In the genomic region with DNA sequence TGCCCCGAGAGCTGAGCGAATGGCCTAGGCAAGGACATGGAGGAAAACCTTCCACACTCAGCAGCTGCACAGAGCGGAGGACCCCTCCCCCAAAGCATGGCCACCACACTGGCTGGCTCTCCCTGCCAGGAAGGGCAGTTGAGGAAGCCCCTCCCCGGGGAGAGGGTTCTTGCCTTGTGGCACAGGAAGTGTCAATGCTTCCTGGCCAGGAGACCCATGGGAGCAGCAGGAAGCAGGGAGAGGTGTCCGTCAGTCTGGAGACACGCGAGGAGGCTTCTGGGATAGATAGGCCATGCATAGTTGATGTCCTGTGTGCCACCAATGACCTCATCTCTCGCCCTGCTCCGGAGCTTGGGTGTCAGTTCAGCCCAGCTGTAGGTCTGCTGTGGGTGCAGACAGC, we compare ENCODE assay signal across 13 mouse cellular contexts. TPM values are rescaled to one million over a fixed set of nuclear protein-coding genes. Genes with fewer than 3 reads are reported as not detected.
DNase-seq lines count a peak whose midpoint lies in the region; ATAC-seq and TF ChIP-seq lines count a peak whose summit lies in the region.
"Had no signal": no experiment of that assay in that cellular context is flagged by ENCODE, and none has a peak within 500 bp of the region (broad histone marks: within the 10 kb centered on the region; RNA-seq: fewer than 3 reads in every experiment).

No protein-coding gene starts in this region.

- WGBS in hindbrain, postnatal 0 days, result 90% methylated on average over 9 of the region's 9 CpGs
- 91% methylated on average over 9 of the region's 9 CpGs for WGBS in hindbrain, embryonic 12.5 days

- no peak for DNase-seq in hindbrain, postnatal 0 days (ENCODE audit: low spot score)
- no peak for DNase-seq in testis, postnatal 14 days (ENCODE audit: low spot score)
- peak; percentile 41 for DNase-seq in kidney, postnatal 36 days
- no peak for DNase-seq in cerebellum, adult 18-20 months
- DNase-seq in embryo, embryonic 10 days (ENCODE audit: low spot score), result no peak
- DNase-seq: cerebellum, adult 9-11 months; layer of hippocampus, postnatal 36 days; midbrain, embryonic 14.5 days; thymus, postnatal 4 days had no signal

- H3K36me3 ChIP-seq in hindbrain, postnatal 0 days (ENCODE audit: insufficient read depth, low read length), result peaks cover 27% of the 10 kb centered on the region
- peaks cover 63% of the 10 kb centered on the region for H3K36me3 ChIP-seq in hindbrain, embryonic 12.5 days
- no peaks in the 10 kb centered on the region for H3K36me3 ChIP-seq in testis, adult 2 months (ENCODE audit: control insufficient read depth, insufficient read depth, low read length)

- no peaks in the 10 kb centered on the region for H3K27me3 ChIP-seq in hindbrain, postnatal 0 days (ENCODE audit: insufficient read depth, low read length)
- H3K27me3 ChIP-seq in hindbrain, embryonic 12.5 days, result no peaks in the 10 kb centered on the region
- H3K27me3 ChIP-seq in testis, adult 2 months (ENCODE audit: control insufficient read depth, insufficient read depth, low read length), result no peaks in the 10 kb centered on the region

- TF ChIP-seq CTCF in hindbrain, postnatal 0 days (IDR thresholded peaks at IDR 0.05; ENCODE audit: low read depth), result no peak
- no peak for TF ChIP-seq CTCF in testis, adult 2 months (IDR thresholded peaks at IDR 0.05; ENCODE audit: control insufficient read depth, insufficient read depth, insufficient replicate concordance, low read depth, low read length)

- no peak overlapping the region for H3K4me3 ChIP-seq in hindbrain, postnatal 0 days (ENCODE audit: low read length)
- H3K4me3 ChIP-seq in hindbrain, embryonic 12.5 days, result no peak overlapping the region
- peak overlapping the region; percentile 50 for H3K4me3 ChIP-seq in testis, adult 2 months (ENCODE audit: control insufficient read depth, low read depth, low read length)
- H3K4me3 ChIP-seq: forebrain, embryonic 10.5 days had no signal

- ATAC-seq in hindbrain, postnatal 0 days, result peak; percentile 29; the same call in 1 of the 2 replicates
- no peak for ATAC-seq in hindbrain, embryonic 12.5 days (ENCODE audit: low FRiP score)

- no peak for TF ChIP-seq POLR2A in testis, adult 2 months (IDR thresholded peaks at IDR 0.05; ENCODE audit: control insufficient read depth, low read depth, low read length)

- H3K9ac ChIP-seq in hindbrain, postnatal 0 days (replicated peaks; ENCODE audit: low read length), result no peak overlapping the region
- H3K9ac ChIP-seq in hindbrain, embryonic 12.5 days, result no peak overlapping the region

- H3K27ac ChIP-seq in hindbrain, postnatal 0 days, result no peak overlapping the region
- no peak overlapping the region for H3K27ac ChIP-seq in hindbrain, embryonic 12.5 days
- H3K27ac ChIP-seq in testis, adult 2 months (ENCODE audit: control insufficient read depth, insufficient read depth, low read depth, low read length), result no peak overlapping the region
- H3K27ac ChIP-seq: forebrain, embryonic 10.5 days had no signal

- H3K4me1 ChIP-seq in hindbrain, postnatal 0 days (ENCODE audit: insufficient read depth, low read length), result no peaks in the 10 kb centered on the region
- no peaks in the 10 kb centered on the region for H3K4me1 ChIP-seq in hindbrain, embryonic 12.5 days
- peaks cover 9% of the 10 kb centered on the region for H3K4me1 ChIP-seq in testis, adult 2 months (ENCODE audit: control insufficient read depth, insufficient read depth, low read length)
- H3K4me1 ChIP-seq: forebrain, embryonic 10.5 days had no signal

- no peaks in the 10 kb centered on the region for H3K9me3 ChIP-seq in hindbrain, postnatal 0 days (ENCODE audit: low read length)
- H3K9me3 ChIP-seq in hindbrain, embryonic 12.5 days (replicated peaks), result no peaks in the 10 kb centered on the region
- H3K9me3 ChIP-seq: forebrain, embryonic 10.5 days had no signal

- H3K4me2 ChIP-seq in hindbrain, postnatal 0 days (ENCODE audit: low read depth, low read length), result no peak overlapping the region
- H3K4me2 ChIP-seq in hindbrain, embryonic 12.5 days (replicated peaks), result no peak overlapping the region

RNA-seq across cellular contexts. Expression of gene Gm6583, which starts 0.5 kb away (rescaled TPM):
- total RNA-seq in hindbrain, postnatal 0 days (2014; rRNA removed), result not detected in 2 replicates
- 0.06 TPM in 1 of 2 replicates, not detected in the other for polyA plus RNA-seq in hindbrain, postnatal 0 days (2015; fragmentation: Nextera tagmentation; extraction: Ambion mirVana)
- polyA plus RNA-seq in hindbrain, embryonic 12.5 days (2016; fragmentation: Nextera tagmentation; extraction: Ambion mirVana), result 0.26 and 0.27 TPM in 2 replicates
- 3.2 and 3.3 TPM in 2 replicates for polyA plus RNA-seq in testis, adult 2 months (2012; rRNA removed)
- total RNA-seq: granulocyte monocyte progenitor cell, adult 5-6 weeks; layer of hippocampus, postnatal 36 days had no signal

RNA-seq across cellular contexts. Expression of gene Hps4, which starts 13.4 kb away (rescaled TPM):
- total RNA-seq in hindbrain, postnatal 0 days (2014; rRNA removed), result 43.9 and 45.6 TPM in 2 replicates
- polyA plus RNA-seq in hindbrain, postnatal 0 days (2015; fragmentation: Nextera tagmentation; extraction: Ambion mirVana), result 32.7 and 33.6 TPM in 2 replicates
- 35.4 and 37.1 TPM in 2 replicates for polyA plus RNA-seq in hindbrain, embryonic 12.5 days (2016; fragmentation: Nextera tagmentation; extraction: Ambion mirVana)
- 64.6 and 73.8 TPM in 2 replicates for polyA plus RNA-seq in testis, adult 2 months (2012; rRNA removed)

RNA-seq across cellular contexts. Expression of gene Srrd, which starts 13.5 kb away (rescaled TPM):
- total RNA-seq in hindbrain, postnatal 0 days (2014; rRNA removed), result 84.3 and 92.0 TPM in 2 replicates
- 49.1 and 56.0 TPM in 2 replicates for polyA plus RNA-seq in hindbrain, postnatal 0 days (2015; fragmentation: Nextera tagmentation; extraction: Ambion mirVana)
- polyA plus RNA-seq in hindbrain, embryonic 12.5 days (2016; fragmentation: Nextera tagmentation; extraction: Ambion mirVana), result 46.9 and 47.6 TPM in 2 replicates
- polyA plus RNA-seq in testis, adult 2 months (2012; rRNA removed), result 107 and 118 TPM in 2 replicates

RNA-seq across cellular contexts. Expression of gene Tfip11, which starts 30.2 kb away (rescaled TPM):
- 16.5 and 20.2 TPM in 2 replicates for total RNA-seq in hindbrain, postnatal 0 days (2014; rRNA removed)
- polyA plus RNA-seq in hindbrain, postnatal 0 days (2015; fragmentation: Nextera tagmentation; extraction: Ambion mirVana), result 24.3 and 24.4 TPM in 2 replicates
- 38.1 TPM in 2 replicates for polyA plus RNA-seq in hindbrain, embryonic 12.5 days (2016; fragmentation: Nextera tagmentation; extraction: Ambion mirVana)
- polyA plus RNA-seq in testis, adult 2 months (2012; rRNA removed), result 31.6 and 33.1 TPM in 2 replicates

RNA-seq across cellular contexts. Expression of gene Asphd2, which starts 38.3 kb away (rescaled TPM):
- 143 and 164 TPM in 2 replicates for total RNA-seq in hindbrain, postnatal 0 days (2014; rRNA removed)
- polyA plus RNA-seq in hindbrain, postnatal 0 days (2015; fragmentation: Nextera tagmentation; extraction: Ambion mirVana), result 113 and 118 TPM in 2 replicates
- 60.7 and 66.1 TPM in 2 replicates for polyA plus RNA-seq in hindbrain, embryonic 12.5 days (2016; fragmentation: Nextera tagmentation; extraction: Ambion mirVana)
- polyA plus RNA-seq in testis, adult 2 months (2012; rRNA removed), result 0.66 and 0.84 TPM in 2 replicates
- total RNA-seq: granulocyte monocyte progenitor cell, adult 5-6 weeks had no signal

Comparison
In these comparisons a context has a peak if more than half of its experiments do, and no peak if none do; other contexts are left out.
1. DNase-seq: peak in kidney, postnatal 36 days (2 of 2); none in hindbrain, postnatal 0 days (single experiment), testis, postnatal 14 days (single experiment), cerebellum, adult 18-20 months (0 of 2) and embryo, embryonic 10 days (single experiment).